Mouse (Mus musculus): ENCODE data around the gene Thbs2. TPM values are rescaled to one million over a fixed set of nuclear protein-coding genes. Genes with fewer than 3 reads are reported as not detected.

Thbs2 gene
- 12.0 and 12.2 TPM in 2 replicates for polyA plus RNA-seq (2012; rRNA removed)

GRCm38 (mm10) chr17:14693994-14694374 lies at the start of gene Thbs2:
TSS of gene Thbs2 (minus strand) at chr17:14694235.

Other genes starting within 250 kb of the Thbs2 start
- gene Wdr27, start 248.9 kb upstream of the Thbs2 start, polyA plus RNA-seq (2012; rRNA removed) = 4.9 and 7.7 TPM in 2 replicates
- gene 1600012H06Rik, start 248.9 kb upstream of the Thbs2 start, polyA plus RNA-seq (2012; rRNA removed) = 18.4 and 21.3 TPM in 2 replicates

All from colon, adult 2 months (tissue).